Mouse (Mus musculus) frontal cortex, adult 2 months (tissue): ENCODE results near the gene Kirrel3. TPM values are rescaled to one million over a fixed set of nuclear protein-coding genes. Genes with fewer than 3 reads are reported as not detected.

Experiments
- DNase-seq, 2 experiments: peaks; one replicate each; pipeline ENCODE4 v3.0.0; 2022; ENCODE audit warnings: low spot score in 1 of 2; ENCODE audit errors: extremely low spot score in 1 of 2
- polyA plus RNA-seq: library from polyadenylated mRNA; depleted of rRNA; stranded (reverse); fragments of >200 nt; gene quantifications from 2 replicates; pipeline ENCODE4 v1.2.3, GENCODE M21; 2012

The Kirrel3 gene
- polyA plus RNA-seq, 1 experiment, result 38.4 TPM

GRCm38 (mm10) chr9:34665361-34666129 is 179.9 kb downstream of the Kirrel3 start:
- DNase-seq, result no peak

GRCm38 (mm10) chr9:34667182-34667581 is 181.5 kb downstream of the Kirrel3 start:
- DNase-seq, result no peak

GRCm38 (mm10) chr9:34670906-34671305 is 185.2 kb downstream of the Kirrel3 start:
- DNase-seq, result no peak

GRCm38 (mm10) chr9:34686798-34687197 is 201.1 kb downstream of the Kirrel3 start:
- DNase-seq, result peak; percentile 29 to 56

DNA sequence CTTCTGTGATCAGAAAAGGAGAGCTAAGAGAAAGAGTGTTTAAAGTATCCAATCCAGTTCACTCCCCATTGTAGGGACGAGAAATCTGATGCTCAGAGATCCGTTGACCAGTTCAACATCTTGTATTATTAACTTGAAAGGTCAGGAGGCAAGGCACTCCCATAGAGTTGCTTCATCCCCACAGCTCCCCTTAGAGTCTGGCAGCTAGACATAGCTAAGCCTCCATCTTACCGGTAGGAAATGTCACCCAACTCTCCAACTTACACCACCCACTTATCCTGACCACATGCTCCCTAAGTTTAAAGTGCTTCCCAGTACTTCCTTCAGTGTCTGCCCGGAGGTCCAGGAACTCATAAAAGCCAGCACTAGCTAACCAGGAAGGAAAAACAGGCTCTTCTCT is 202.7 kb downstream of the Kirrel3 start:
- DNase-seq, result no peak

DNA sequence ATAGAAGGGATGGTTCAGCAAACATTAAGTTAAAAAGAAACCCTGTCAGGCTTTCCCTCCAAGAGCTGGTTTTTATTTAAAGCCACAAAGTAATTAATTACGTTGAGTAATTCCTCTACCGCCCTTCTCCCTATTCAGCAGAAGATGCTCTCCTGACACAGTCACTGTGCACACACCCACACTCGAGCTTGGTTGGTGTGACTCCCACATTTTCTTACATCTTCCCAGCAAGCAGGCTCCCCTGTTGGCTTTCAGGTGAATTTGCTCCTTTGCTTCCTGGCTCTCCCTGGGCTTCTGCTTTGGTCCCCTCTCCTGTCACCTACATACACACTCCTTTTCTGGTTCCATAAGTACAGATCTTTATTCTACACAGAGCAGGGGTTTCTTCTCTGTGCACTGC is 203.7 kb downstream of the Kirrel3 start:
- peak in 1 of 2 experiments; percentile 52 for DNase-seq

DNA sequence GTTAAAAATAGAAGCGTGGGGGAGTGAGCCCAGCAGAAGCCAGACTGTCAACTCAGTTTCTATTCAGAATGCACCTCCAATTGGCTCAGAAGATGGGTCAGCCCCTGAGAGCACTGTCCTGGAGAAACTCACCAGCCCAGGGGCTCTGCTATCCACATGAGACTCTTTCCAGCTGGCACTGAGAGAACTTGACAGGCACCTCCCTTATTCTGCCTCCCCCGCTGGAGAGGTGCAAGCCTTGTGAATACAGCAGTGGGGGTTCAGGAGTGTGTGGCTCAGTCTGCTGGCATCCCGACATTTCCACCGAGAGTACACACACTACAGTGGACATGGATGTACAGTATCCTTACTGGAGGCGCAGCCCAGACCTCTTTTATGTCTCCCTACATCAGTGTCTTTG is 210.0 kb downstream of the Kirrel3 start:
- DNase-seq, result no peak

DNA sequence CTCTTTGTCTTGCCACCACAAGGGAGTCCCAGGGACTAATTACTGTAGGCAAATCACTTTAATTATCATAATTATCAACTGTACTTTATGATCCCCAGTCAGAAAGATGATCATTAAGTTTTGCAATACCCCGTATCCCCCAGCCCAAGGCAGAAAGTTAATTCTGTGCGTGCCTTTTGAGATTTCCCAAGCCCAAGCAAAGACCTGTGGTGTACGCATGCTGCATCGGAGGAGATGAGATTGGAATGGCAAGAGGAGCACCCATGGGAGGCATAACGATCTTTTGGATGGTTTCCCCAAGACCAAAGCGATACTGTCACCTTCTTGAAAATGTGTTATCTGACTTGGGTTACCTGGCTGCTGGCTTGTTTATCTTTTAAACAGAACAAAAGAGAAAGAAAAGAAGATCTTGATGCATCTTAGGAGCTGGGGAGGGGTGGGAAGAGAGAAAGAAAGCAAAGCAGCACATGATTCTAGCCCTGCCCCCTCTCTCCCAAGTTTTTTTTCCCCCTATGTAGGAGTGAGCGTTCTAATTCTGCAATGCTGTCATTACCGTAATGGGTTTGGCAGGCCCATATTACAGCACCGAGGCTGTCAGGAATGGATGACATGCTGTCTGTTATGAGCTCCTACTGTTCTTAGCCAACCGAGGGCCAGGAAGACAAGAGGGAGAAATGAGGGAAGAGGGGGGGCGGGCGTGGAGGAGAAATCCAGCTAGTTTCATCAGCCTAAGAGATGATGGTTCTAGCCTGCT is 218.0 kb downstream of the Kirrel3 start:
- peak in 1 of 2 experiments; percentile 57 for DNase-seq

GRCm38 (mm10) chr9:34704357-34704756 is 218.7 kb downstream of the Kirrel3 start:
- DNase-seq, result no peak

DNA sequence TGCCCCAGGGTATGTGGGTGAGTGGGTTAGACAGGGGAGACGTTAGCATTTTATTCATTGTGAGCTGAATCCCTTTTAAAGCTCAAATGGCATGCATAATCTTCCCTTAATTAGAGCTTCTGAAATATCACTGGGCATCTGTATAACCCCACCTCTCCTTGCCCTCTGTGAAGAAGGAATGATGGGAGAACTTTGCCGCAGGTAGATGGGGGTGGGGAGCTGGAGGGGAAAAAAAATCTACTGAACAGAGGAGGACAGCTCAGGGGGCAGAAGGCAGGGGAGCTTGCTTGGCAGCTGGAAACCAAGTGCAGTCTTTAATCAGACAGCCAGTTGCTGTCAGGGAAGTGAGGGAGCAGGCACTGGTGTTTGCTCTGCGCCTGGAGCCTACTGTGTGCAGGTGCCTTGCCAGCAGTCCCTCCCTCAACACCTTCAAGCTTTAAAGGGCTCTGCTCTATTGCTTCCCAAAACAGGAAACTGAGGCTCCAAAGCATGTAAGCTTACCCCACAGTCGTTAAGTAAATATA is 220.7 kb downstream of the Kirrel3 start:
- no peak for DNase-seq

DNA sequence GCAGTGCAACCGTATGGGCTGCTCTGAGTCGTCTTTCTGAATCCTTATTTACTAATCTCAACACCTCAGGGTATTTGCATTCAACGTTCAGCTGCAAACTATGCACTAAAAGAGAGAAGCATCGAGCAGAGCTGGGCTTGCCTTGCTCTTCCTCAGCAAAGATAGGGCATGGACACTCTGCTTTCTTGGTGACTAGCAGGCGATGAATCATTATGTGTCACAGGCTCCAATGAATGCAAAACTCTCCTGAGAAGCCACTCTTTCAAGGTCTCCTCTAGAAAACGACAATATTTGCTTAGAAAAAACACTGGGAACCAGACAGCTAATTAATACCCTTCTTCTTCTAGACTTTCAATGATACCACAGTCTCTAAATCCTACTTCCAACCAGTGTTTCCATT is 223.0 kb downstream of the Kirrel3 start:
- no peak for DNase-seq

DNA sequence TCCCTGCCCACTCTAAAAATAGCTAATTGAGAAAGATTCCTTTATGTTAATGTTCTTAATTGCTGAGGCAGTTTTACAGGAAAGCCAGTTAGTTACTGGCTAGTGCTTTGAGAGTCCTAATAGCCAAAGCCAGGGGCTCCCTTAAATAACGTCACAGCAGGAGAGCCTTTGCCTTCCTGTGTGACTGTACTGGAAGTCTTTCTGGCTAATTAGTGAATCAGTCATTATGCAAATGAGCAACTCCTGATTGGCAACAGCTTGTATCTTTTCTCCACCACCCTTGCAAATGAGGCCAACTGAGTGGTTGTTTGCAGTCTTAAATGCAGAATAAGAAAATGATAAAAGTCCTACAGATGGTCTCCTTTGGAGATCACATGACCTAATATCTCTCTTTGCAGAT is 226.3 kb downstream of the Kirrel3 start:
- no peak for DNase-seq

GRCm38 (mm10) chr9:34712996-34713395 is 227.3 kb downstream of the Kirrel3 start:
- DNase-seq, result no peak

- DNase-seq, result no peak
Observed at GRCm38 (mm10) chr9:34713462-34713926, 227.8 kb downstream of the Kirrel3 start.

DNA sequence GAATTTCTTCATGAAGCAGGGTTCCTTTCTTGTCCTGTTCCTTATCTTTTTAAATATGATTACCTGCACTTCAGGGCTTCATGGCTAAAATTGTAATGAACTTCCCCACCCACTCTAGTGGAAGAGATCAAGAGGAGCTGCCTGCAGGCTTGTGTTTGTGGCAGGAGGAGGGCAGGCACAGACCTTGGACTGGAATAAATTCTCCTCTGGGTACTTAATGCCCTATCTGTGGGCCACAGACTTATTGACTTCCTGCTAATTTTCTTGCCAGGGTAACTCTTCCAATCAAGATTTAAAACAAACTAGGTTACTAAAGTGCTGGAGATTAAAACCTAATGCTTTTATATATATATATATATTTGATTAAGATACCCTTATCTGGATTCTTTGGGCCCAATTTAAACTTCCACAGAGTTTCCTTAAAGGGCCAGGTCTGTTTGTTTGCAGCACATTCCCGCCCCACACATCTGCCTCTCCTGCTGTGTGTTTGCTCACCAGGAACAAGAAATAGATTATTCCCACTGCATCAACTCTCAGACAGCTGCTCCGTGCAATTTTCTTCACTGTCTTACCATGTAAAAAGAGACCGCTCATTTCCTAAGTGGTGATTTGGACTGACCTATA is 229.4 kb downstream of the Kirrel3 start:
- no peak for DNase-seq

- DNase-seq, result no peak
Observed at GRCm38 (mm10) chr9:34716476-34716875, 230.8 kb downstream of the Kirrel3 start.

GRCm38 (mm10) chr9:34721478-34722197 is 235.9 kb downstream of the Kirrel3 start:
- DNase-seq, result no peak

DNA sequence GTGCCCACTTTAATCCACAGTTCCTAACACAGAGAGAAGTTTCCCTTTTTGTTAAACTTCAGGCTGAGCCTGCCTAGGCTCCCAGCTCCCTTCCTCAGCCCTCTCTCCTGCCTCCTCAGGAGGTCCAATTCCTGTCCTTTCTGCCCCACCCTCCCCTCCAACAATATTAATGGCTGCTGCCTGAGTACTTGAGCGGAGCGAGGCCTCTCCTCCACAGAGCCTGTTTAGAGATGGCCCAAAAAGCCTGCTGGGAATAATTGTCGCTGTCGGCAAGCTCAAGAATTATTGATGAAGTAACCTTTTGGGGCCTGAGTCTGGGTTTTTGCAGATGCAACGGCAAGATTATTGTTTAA is 236.5 kb downstream of the Kirrel3 start:
- DNase-seq, result no peak

DNA sequence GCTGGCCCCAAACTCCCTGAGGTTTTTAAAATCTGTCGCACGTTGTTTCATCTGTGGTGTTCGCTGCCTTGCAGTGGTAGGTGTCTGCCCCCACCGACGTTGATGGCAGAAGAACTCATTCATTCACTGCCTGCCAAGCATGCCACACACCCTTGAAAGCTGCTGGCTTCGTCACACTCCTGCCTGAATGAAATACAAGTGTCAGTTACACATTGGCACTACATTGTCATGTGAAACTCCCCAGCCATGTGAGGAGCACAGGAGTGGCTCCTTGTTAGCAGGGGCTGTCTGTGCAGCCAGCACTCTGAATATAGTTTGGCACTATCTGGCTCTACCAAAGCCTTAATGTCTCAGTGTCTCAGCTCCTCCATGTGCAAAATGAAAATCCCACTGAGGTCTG is 246.8 kb downstream of the Kirrel3 start:
- DNase-seq, result no peak

- DNase-seq, result no peak
Observed at GRCm38 (mm10) chr9:34733579-34733978, 247.9 kb downstream of the Kirrel3 start.

GRCm38 (mm10) chr9:34734991-34735390 is 249.3 kb downstream of the Kirrel3 start:
- no peak for DNase-seq
